Mouse (Mus musculus): ENCODE measurements around the gene Slc22a5. TPM values are rescaled to one million over a fixed set of nuclear protein-coding genes. Genes with fewer than 3 reads are reported as not detected.
"Not testable (repeated sequence)": the region's sequence is repeated elsewhere in the genome, so short reads cannot be mapped to it uniquely, and the experiment has no call there.

Gene Slc22a5
- total and polyA plus RNA-seq, 3 experiments: 20.9 to 23.7 (median 21.6) TPM

DNA sequence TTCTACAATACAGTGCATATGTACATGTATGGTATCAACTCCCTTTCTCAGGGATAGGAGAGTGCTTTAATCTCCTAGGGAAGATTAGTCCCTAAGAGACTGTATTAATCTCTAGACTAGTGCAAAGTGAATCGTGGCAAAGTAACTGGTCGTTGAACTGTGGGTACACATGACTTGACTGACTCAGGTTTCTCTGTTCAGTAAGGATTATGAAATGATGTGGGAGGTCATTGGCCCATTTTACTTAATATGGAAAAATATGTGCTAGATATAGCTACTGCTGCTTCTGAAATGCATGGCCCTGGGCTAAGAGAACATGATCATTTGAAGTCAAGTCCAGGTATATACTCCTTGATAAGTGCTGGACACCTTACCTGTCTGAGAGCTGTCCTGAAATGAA lies 8.2 kb downstream of the Slc22a5 start:
- Histone ChIP-seq H3K27me3 (ENCODE audit: control insufficient read depth, insufficient read depth, low read length) (no peaks in the 10 kb centered on the region), H3K4me1 (ENCODE audit: control insufficient read depth, insufficient read depth, low read length) (peaks cover 1% of the 10 kb centered on the region), H3K4me3 (no peak overlapping the region), H3K36me3 (ENCODE audit: control insufficient read depth, insufficient read depth, low read length) (peaks cover 17% of the 10 kb centered on the region), H3K79me2 (replicated peaks; ENCODE audit: control insufficient read depth, insufficient read depth, low read length) (peaks cover 1% of the 10 kb centered on the region; the same call in 1 of the 2 replicates), H3K27ac (no peak overlapping the region), H3K9ac (ENCODE audit: low read depth, low read length) (no peak overlapping the region)
- 83% methylated on average over 2 of the region's 2 CpGs for WGBS
- DNase-seq: no peak
- intact Hi-C loops (cut with DNase I): no loop called here
- TF ChIP-seq CTCF (IDR thresholded peaks at IDR 0.05): no peak
- no peak for TF ChIP-seq EP300 (IDR thresholded peaks at IDR 0.05; ENCODE audit: insufficient read depth, low read depth, low read length)
- TF ChIP-seq POLR2A (IDR thresholded peaks at IDR 0.05; ENCODE audit: insufficient read depth, low read depth, low read length): no peak

DNA sequence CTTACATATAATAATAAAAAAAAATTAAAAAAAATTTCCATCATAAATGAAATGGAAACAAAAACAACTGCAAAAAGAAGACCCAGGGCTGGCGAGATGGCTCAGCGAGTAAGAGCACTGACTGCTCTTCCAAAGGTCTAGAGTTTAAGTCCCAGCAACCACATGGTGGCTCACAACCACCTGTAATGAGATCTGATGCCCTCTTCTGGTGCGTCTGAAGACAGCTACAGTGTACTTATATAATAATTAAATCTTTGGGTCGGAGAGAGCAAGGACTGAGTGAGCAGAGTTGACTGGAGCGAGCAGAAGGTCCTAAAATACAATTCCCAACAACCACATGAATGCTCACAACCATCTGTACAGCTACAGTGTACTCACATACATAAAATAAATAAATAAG lies 13.4 kb downstream of the Slc22a5 start:
- H3K36me3 ChIP-seq (ENCODE audit: control insufficient read depth, insufficient read depth, low read length); DNase-seq; H3K4me1 ChIP-seq (ENCODE audit: control insufficient read depth, insufficient read depth, low read length); H3K79me2 ChIP-seq (replicated peaks; ENCODE audit: control insufficient read depth, insufficient read depth, low read length); H3K27me3 ChIP-seq (ENCODE audit: control insufficient read depth, insufficient read depth, low read length); H3K4me3 ChIP-seq; intact Hi-C loops (cut with DNase I); H3K27ac ChIP-seq; H3K9ac ChIP-seq (ENCODE audit: low read depth, low read length): not testable (repeated sequence)
- 91% methylated on average over 5 of the region's 5 CpGs for WGBS

DNA sequence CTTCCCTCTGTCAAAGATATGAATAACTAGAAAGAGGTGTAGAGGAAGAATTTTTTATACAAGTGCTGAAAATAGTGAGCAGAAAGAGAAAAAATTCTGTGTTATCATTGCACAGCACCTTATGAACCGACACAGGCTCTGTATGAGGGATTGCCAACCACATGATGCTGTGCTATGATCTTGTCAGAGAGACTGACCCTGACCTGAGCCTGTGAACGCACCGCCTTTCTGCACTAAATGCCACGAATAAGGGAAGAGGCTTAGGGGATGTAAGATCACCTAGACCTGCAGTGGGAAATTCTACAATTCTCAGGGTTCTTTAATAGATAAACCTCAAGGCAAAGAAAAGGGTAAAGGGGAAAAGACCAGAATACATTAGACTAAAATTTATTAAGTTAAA lies 15.0 kb downstream of the Slc22a5 start:
- intact Hi-C loops (cut with DNase I): no loop called here

DNA sequence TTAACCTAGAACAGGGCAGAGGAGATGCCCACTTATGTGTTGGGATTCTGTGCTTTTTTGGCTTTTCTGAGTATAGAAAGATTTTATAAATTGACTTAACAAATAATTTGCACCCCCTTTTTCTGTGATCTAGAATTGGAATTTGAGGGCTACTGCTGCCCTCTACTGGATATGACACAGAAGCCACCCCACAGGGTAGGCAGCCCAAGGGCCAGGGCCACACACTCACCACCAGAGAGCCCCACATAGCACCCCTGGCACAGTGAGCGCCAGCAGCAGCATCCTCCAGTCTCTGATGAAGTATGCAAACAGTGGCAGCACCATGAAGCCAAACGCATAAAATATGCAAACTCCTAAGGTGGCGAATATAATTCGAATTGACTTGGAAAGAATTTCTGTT lies 16.8 kb downstream of the Slc22a5 start:
- whole genome bisulfite sequencing: 86% methylated on average over 4 of the region's 4 CpGs
- intact Hi-C loops (cut with DNase I): no loop called here
- Histone ChIP-seq H3K27me3 (ENCODE audit: control insufficient read depth, insufficient read depth, low read length) (no peaks in the 10 kb centered on the region), H3K79me2 (replicated peaks; ENCODE audit: control insufficient read depth, insufficient read depth, low read length) (no peaks in the 10 kb centered on the region), H3K36me3 (ENCODE audit: control insufficient read depth, insufficient read depth, low read length) (peaks cover 5% of the 10 kb centered on the region), H3K4me1 (ENCODE audit: control insufficient read depth, insufficient read depth, low read length) (peaks cover 3% of the 10 kb centered on the region), H3K9ac (ENCODE audit: low read depth, low read length) (no peak overlapping the region), H3K27ac (no peak overlapping the region), H3K4me3 (no peak overlapping the region)
- no peak for TF ChIP-seq POLR2A (IDR thresholded peaks at IDR 0.05; ENCODE audit: insufficient read depth, low read depth, low read length)
- peak; percentile 75 for TF ChIP-seq CTCF (IDR thresholded peaks at IDR 0.05)
- DNase-seq: peak in 1 of 2 experiments; percentile 10

More for the DNA sequence above, 15.0 kb downstream of the Slc22a5 start:
- no peak for TF ChIP-seq POLR2A (IDR thresholded peaks at IDR 0.05; ENCODE audit: insufficient read depth, low read depth, low read length)
- no peak for TF ChIP-seq EP300 (IDR thresholded peaks at IDR 0.05; ENCODE audit: insufficient read depth, low read depth, low read length)
- TF ChIP-seq CTCF (IDR thresholded peaks at IDR 0.05): no peak
- 79% methylated on average over 4 of the region's 4 CpGs for WGBS
- Histone ChIP-seq H3K27ac (no peak overlapping the region), H3K27me3 (ENCODE audit: control insufficient read depth, insufficient read depth, low read length) (no peaks in the 10 kb centered on the region), H3K4me3 (no peak overlapping the region), H3K4me1 (ENCODE audit: control insufficient read depth, insufficient read depth, low read length) (peaks cover 3% of the 10 kb centered on the region), H3K79me2 (replicated peaks; ENCODE audit: control insufficient read depth, insufficient read depth, low read length) (no peaks in the 10 kb centered on the region), H3K36me3 (ENCODE audit: control insufficient read depth, insufficient read depth, low read length) (peaks cover 3% of the 10 kb centered on the region), H3K9ac (ENCODE audit: low read depth, low read length) (no peak overlapping the region)
- DNase-seq: no peak

DNA sequence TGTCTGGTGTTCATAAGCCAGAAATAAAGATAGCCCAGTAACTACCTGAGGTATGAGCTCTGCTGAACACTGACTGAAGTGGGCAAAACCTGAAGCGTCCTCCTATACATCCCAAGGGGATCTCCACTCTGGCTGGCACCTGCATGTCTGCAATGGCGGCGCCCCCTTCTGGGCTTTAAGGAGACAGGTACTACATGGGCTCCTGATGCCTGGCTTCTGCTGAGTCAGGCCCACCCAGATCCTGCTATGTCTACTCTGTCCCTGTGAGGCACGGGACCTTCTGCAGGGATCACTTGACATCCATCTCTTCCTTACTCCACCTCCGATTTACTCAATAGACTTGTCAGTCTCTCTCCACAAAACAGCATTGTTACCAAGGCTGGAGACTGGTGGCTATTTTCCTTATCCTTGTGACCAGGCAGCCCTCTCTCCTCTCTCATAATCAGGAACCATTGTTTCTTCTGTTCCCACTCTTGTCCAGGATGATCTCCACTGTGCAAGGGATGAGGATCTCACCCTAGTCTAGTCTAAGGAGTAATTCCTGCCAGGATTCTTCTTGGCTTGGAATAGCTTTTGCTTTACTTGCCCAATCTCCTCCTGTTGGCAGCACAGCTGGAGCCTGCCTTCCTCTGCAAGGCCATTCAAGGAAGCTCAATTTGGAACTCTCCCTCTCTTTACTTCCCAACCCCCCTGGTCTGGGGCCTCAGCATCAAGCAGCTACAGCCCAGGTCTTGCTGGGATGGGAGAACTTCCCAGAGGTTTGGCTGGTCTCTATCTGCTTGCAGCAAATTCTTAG lies 17.4 kb downstream of the Slc22a5 start:
- not testable (repeated sequence) for H3K4me1 ChIP-seq (ENCODE audit: control insufficient read depth, insufficient read depth, low read length); DNase-seq; H3K36me3 ChIP-seq (ENCODE audit: control insufficient read depth, insufficient read depth, low read length); H3K79me2 ChIP-seq (replicated peaks; ENCODE audit: control insufficient read depth, insufficient read depth, low read length); H3K9ac ChIP-seq (ENCODE audit: low read depth, low read length); H3K4me3 ChIP-seq; H3K27me3 ChIP-seq (ENCODE audit: control insufficient read depth, insufficient read depth, low read length); H3K27ac ChIP-seq
- 77% methylated on average over 5 of the region's 5 CpGs for WGBS
- peak; percentile 10; the same call in 1 of the 2 replicates for TF ChIP-seq CTCF (IDR thresholded peaks at IDR 0.05)
- intact Hi-C loops (cut with DNase I): loop anchor here (2.0 kb wide), 1 partner anchor 137 kb away; no protein-coding TSS in a partner anchor

DNA sequence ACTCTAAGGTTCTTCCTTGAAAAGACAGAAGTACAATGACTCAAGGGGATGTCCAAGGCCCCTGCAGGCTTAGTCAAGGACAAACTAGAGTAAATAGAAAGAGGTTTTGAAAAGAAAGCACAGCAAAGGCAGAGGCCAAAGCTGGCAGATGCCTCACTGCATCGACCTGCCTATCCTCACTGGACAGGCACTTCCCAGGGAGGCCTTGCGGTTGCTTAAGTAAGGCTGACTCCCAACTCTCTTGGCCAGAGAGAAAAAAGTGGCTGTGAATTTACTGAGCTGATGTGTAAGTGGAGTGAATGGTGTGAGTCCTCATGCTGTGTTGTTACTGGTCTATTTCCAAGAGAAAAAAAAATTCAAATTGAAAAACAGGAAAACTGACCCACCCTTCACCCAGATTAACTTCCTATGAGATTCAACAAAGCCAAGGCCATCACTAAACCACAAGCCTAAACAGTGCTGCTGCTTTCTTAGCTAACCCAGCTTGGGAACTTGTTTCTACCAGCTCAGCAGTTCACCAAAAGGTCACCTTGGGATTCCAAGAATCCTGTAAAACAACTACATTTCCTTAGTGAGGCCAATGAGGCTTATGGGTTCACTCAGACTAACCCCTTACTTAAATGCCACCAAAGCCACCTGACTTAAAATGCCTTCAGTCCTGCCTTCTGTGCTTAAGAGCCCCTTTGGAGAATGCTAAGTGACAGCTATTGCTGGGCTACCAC lies 19.5 kb downstream of the Slc22a5 start:
- 46% methylated on average over 2 of the region's 2 CpGs for WGBS
- peak overlapping the region; percentile 41 for H3K27ac ChIP-seq
- TF ChIP-seq CTCF (IDR thresholded peaks at IDR 0.05) (no peak), EP300 (IDR thresholded peaks at IDR 0.05; ENCODE audit: insufficient read depth, low read depth, low read length) (no peak), POLR2A (IDR thresholded peaks at IDR 0.05; ENCODE audit: insufficient read depth, low read depth, low read length) (no peak)

More for the DNA sequence above, 19.5 kb downstream of the Slc22a5 start:
- H3K79me2 ChIP-seq (replicated peaks; ENCODE audit: control insufficient read depth, insufficient read depth, low read length): no peaks in the 10 kb centered on the region
- no peak overlapping the region for H3K4me3 ChIP-seq
- intact Hi-C loops (cut with DNase I): loop anchor here (2.0 kb wide), 1 partner anchor 135 kb away; no protein-coding TSS in a partner anchor
- peaks cover 7% of the 10 kb centered on the region for H3K36me3 ChIP-seq (ENCODE audit: control insufficient read depth, insufficient read depth, low read length)
- no peak for DNase-seq
- H3K9ac ChIP-seq (ENCODE audit: low read depth, low read length): no peak overlapping the region
- peaks cover 3% of the 10 kb centered on the region for H3K4me1 ChIP-seq (ENCODE audit: control insufficient read depth, insufficient read depth, low read length)
- H3K27me3 ChIP-seq (ENCODE audit: control insufficient read depth, insufficient read depth, low read length): no peaks in the 10 kb centered on the region
